Mouse (Mus musculus) heart, embryonic 11.5 days (tissue): ENCODE measurements around the gene Tlx3. TPM values are rescaled to one million over a fixed set of nuclear protein-coding genes. Genes with fewer than 3 reads are reported as not detected.

Source experiments
- ATAC-seq: fragments of 200-750 bp; cut with Nextera tagmentation; replicated peaks from 2 replicates; pipeline ENCODE4 v1.8.0; 2017; ENCODE audit warnings: moderate library complexity; ENCODE audit not compliant: insufficient number of reproducible peaks, low FRiP score, low TSS enrichment
- H3K27ac ChIP-seq: fragments of 300-500 bp; sonication (generic); 2 replicates; pipeline ENCODE4 v1.5.1; 2014; ENCODE audit warnings: mild to moderate bottlenecking, low read depth, low read length
- H3K27me3 ChIP-seq: fragments of 300-500 bp; sonication (generic); 2 replicates; pipeline ENCODE4 v1.6.1; 2014; ENCODE audit warnings: mild to moderate bottlenecking, low read length, mixed read lengths; ENCODE audit not compliant: control insufficient read depth, insufficient read depth
- H3K36me3 ChIP-seq: fragments of 300-500 bp; sonication (generic); 2 replicates; pipeline ENCODE4 v1.6.1; 2014; ENCODE audit warnings: mild to moderate bottlenecking, low read length, moderate library complexity, mixed read lengths; ENCODE audit not compliant: control insufficient read depth, insufficient read depth
- H3K4me1 ChIP-seq: fragments of 300-500 bp; sonication (generic); 2 replicates; pipeline ENCODE4 v1.6.1; 2014; ENCODE audit warnings: low read length; ENCODE audit not compliant: control insufficient read depth, insufficient read depth
- H3K4me2 ChIP-seq: fragments of 300-500 bp; sonication (generic); 2 replicates; pipeline ENCODE4 v1.6.1; 2014; ENCODE audit warnings: mild to moderate bottlenecking, moderate library complexity
- H3K4me3 ChIP-seq: fragments of 300-500 bp; sonication (generic); 2 replicates; pipeline ENCODE4 v1.5.1; 2014; ENCODE audit warnings: low read depth, low read length
- H3K9ac ChIP-seq: fragments of 300-500 bp; sonication (generic); 2 replicates; pipeline ENCODE4 v1.6.1; 2014; ENCODE audit warnings: mild to moderate bottlenecking, low read depth, low read length, moderate library complexity
- H3K9me3 ChIP-seq: fragments of 300-500 bp; sonication (generic); replicated peaks from 2 replicates; pipeline ENCODE4 v1.6.1; 2016; ENCODE audit warnings: low read length; ENCODE audit not compliant: control insufficient read depth
- WGBS: fragments of 180-500 bp; shearing (Covaris S2); extraction: QIAGEN DNeasy Blood & Tissue Kit; methylation state at CpG from one replicate; pipeline ENCODE4 v1.1.7; 2014; ENCODE audit not compliant: insufficient replicate concordance; 5-methylcytosine and 5-hydroxymethylcytosine counted together
- polyA plus RNA-seq: library from polyadenylated mRNA; unstranded; fragments of >200 nt; fragmentation: Nextera tagmentation; extraction: Ambion mirVana; gene quantifications from 2 replicates; pipeline ENCODE4 v1.2.1, GENCODE M21; 2014

Gene Tlx3
- polyA plus RNA-seq = not detected in 2 replicates

GRCm38 (mm10) chr11:33203383-33204328 is at the start of gene Tlx3:
Gene Tlx3, minus strand, starts transcription at chr11:33203589.
- Histone ChIP-seq H3K36me3 (no peaks in the 10 kb centered on the region), H3K4me1 (peaks cover 20% of the 10 kb centered on the region), H3K27ac (no peak within 1 kb of the TSS), H3K27me3 (peaks cover 94% of the 10 kb centered on the region), H3K4me3 (peak within 1 kb of the TSS; percentile 28), H3K4me2 (peak within 1 kb of the TSS; percentile 58), H3K9ac (no peak within 1 kb of the TSS), H3K9me3 (no peaks in the 10 kb centered on the region)
- no peak for ATAC-seq
- WGBS = under 1% methylated on average over 81 of the region's 81 CpGs

GRCm38 (mm10) chr11:33240295-33240694 is 36.9 kb upstream of the Tlx3 start:
- ATAC-seq = no peak
- H3K9ac ChIP-seq = no peak overlapping the region
- no peak overlapping the region for H3K4me3 ChIP-seq
- no peaks in the 10 kb centered on the region for H3K27me3 ChIP-seq
- no peaks in the 10 kb centered on the region for H3K4me1 ChIP-seq
- H3K36me3 ChIP-seq = no peaks in the 10 kb centered on the region
- no peak overlapping the region for H3K27ac ChIP-seq
- no peak overlapping the region for H3K4me2 ChIP-seq
- 85% methylated on average over 3 of the region's 3 CpGs for WGBS
- H3K9me3 ChIP-seq = no peaks in the 10 kb centered on the region

DNA sequence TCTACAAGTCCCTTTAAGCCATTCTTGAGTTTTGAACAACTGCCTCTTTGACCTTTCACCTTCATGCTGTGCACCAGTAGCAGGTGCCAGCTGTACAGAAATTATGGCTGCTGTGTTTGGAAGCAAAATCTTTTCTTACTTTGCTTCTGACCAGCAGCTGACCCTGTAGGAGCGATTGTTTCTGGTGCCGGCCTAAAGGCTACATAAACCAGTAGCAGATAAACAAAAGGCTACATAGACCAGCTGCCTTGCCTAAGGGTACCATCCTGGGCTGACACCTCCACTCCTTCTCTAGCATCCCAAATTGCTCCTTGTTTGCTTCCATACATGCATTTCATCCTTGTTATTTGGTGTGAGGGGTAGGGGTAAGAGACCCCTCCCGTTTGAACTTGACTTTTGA is 30.7 kb upstream of the Tlx3 start:
- no peak overlapping the region for H3K9ac ChIP-seq
- no peaks in the 10 kb centered on the region for H3K27me3 ChIP-seq
- no peaks in the 10 kb centered on the region for H3K9me3 ChIP-seq
- no peaks in the 10 kb centered on the region for H3K36me3 ChIP-seq
- H3K4me1 ChIP-seq = no peaks in the 10 kb centered on the region
- WGBS = 65% methylated on average over 3 of the region's 3 CpGs
- no peak overlapping the region for H3K4me2 ChIP-seq
- no peak overlapping the region for H3K27ac ChIP-seq
- no peak overlapping the region for H3K4me3 ChIP-seq
- ATAC-seq = no peak

DNA sequence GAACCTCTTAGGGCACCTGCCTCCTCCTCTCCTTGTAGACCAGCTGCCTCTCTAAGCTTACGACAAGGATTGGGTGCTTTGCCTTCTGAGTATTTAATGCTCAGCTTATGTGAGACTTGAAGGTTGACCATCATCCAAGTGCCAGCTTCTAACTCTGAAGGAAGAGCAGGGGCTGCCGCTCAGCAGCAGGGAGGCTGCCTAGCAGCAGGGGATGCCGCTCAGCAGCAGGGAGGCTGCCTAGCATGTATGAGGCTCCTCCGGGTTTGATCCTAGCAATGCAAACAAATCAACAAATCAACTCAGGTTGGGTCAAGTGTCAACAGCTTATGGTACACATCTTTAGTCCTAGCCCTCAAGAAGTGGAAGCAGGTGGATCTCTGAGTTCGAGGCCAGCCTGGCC is 28.7 kb upstream of the Tlx3 start:
- no peak overlapping the region for H3K4me2 ChIP-seq
- no peak overlapping the region for H3K4me3 ChIP-seq
- 60% methylated on average over 5 of the region's 5 CpGs for WGBS
- no peak overlapping the region for H3K27ac ChIP-seq
- H3K9ac ChIP-seq = no peak overlapping the region
- no peaks in the 10 kb centered on the region for H3K36me3 ChIP-seq
- no peaks in the 10 kb centered on the region for H3K27me3 ChIP-seq
- no peaks in the 10 kb centered on the region for H3K9me3 ChIP-seq
- no peak for ATAC-seq
- H3K4me1 ChIP-seq = no peaks in the 10 kb centered on the region

- no peak overlapping the region for H3K27ac ChIP-seq
- H3K9me3 ChIP-seq = no peaks in the 10 kb centered on the region
- H3K4me2 ChIP-seq = no peak overlapping the region
- no peak overlapping the region for H3K9ac ChIP-seq
- no peaks in the 10 kb centered on the region for H3K4me1 ChIP-seq
- no peaks in the 10 kb centered on the region for H3K36me3 ChIP-seq
- H3K4me3 ChIP-seq = no peak overlapping the region
- WGBS = 86% methylated on average over 2 of the region's 2 CpGs
- no peaks in the 10 kb centered on the region for H3K27me3 ChIP-seq
- ATAC-seq = no peak
Measured at GRCm38 (mm10) chr11:33228186-33228585, 24.8 kb upstream of the Tlx3 start.

DNA sequence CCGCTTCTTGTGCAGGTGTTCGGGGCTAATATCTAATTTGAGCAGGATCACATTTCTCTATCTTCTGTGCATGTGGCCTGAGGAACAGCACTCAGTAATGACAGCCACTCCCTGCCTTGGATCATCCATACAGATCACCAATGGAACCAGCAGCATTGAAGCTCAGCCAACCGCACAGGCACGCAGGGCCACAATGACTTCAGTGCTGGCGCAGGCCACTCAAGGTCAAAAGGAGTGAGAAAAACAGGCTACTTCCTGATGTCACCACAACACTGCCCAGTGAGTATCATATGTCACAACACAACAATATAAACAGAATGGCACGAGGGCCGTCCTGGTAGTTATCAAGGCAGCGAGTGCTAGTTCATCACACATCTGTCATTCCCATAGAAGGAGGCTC is 23.1 kb upstream of the Tlx3 start:
- ATAC-seq = no peak
- no peaks in the 10 kb centered on the region for H3K4me1 ChIP-seq
- no peaks in the 10 kb centered on the region for H3K27me3 ChIP-seq
- WGBS = 77% methylated on average over 8 of the region's 8 CpGs
- H3K4me2 ChIP-seq = no peak overlapping the region
- H3K27ac ChIP-seq = no peak overlapping the region
- no peaks in the 10 kb centered on the region for H3K36me3 ChIP-seq
- H3K9ac ChIP-seq = no peak overlapping the region
- H3K9me3 ChIP-seq = no peaks in the 10 kb centered on the region
- no peak overlapping the region for H3K4me3 ChIP-seq

GRCm38 (mm10) chr11:33221566-33222365 is 18.4 kb upstream of the Tlx3 start:
- H3K27ac ChIP-seq = no peak overlapping the region

DNA sequence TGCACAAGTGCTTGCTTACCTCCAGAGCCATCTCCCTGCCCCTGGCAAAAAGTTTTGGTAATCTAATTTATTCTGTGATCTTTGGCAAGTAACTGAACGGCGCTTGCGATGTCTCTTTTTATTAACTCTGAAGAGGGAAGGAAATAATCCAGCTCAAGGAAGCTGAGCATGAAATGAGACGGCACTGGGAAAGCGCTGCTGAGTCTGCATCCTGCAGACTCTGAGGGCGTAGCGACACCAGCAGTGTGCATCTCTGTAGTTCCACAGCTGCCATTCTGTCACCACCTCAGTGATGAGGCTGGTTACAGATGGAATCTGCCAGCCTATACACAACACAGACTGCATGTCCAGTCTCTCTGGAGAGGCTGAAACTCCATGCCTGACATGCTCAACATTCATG is 17.4 kb upstream of the Tlx3 start:
- 73% methylated on average over 7 of the region's 7 CpGs for WGBS
- no peak overlapping the region for H3K4me3 ChIP-seq
- ATAC-seq = no peak
- H3K4me2 ChIP-seq = no peak overlapping the region
- no peak overlapping the region for H3K27ac ChIP-seq
- H3K9ac ChIP-seq = no peak overlapping the region
- no peaks in the 10 kb centered on the region for H3K36me3 ChIP-seq
- H3K4me1 ChIP-seq = 0 out of 2 replicates have a peak, but pooled peaks cover 3% of the 10 kb centered on the region
- no peaks in the 10 kb centered on the region for H3K27me3 ChIP-seq
- H3K9me3 ChIP-seq = no peaks in the 10 kb centered on the region

More at GRCm38 (mm10) chr11:33221566-33222365, 18.4 kb upstream of the Tlx3 start:
- H3K4me1 ChIP-seq = 0 out of 2 replicates have a peak, but pooled peaks cover 3% of the 10 kb centered on the region
- H3K36me3 ChIP-seq = no peaks in the 10 kb centered on the region
- H3K4me3 ChIP-seq = no peak overlapping the region
- H3K9ac ChIP-seq = no peak overlapping the region
- ATAC-seq = no peak
- 62% methylated on average over 11 of the region's 11 CpGs for WGBS
- H3K9me3 ChIP-seq = no peaks in the 10 kb centered on the region
- H3K27me3 ChIP-seq = no peaks in the 10 kb centered on the region
- H3K4me2 ChIP-seq = no peak overlapping the region
